Comparison of ENCODE assay signal across 8 mouse cellular contexts in the genomic region with DNA sequence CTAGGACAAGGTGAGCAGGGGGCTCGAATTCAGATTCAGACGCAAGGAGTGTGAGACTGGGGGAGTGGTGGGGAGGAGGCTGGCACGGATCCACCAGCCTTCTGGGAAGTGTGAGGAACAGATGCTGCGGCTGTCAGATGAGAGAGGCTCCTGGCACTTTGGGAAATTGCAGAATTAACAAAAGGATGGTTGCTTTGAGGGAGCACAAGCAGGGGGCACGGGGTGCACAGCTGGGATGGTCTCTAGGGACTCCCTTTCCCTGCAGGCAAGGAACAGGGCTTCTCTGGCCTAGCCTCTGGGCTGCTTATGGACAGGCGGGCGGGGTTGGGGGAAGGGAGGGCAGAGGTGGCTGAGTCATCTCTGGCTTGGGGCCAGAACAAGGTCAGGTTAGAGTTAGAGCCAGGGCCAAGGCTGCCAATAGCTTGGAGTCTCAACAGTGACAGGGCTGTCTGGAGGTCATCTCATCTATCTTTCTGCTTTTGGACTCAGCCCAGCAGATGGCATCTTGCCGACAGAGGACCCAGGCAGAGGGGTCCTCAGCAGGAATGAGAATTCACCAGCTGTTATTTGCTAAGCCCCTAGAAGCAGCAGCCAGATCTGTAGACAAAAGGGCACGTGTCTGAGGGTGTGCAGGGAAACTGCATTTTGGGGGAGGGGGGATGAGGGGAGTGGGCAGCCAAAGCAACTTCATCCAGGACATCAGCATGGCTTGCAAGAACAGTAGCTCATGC. TPM values are rescaled to one million over a fixed set of nuclear protein-coding genes. Genes with fewer than 3 reads are reported as not detected.
DNase-seq lines count a peak whose midpoint lies in the region; ATAC-seq lines count a peak whose summit lies in the region.

No protein-coding gene starts in this region.

- H3K27ac ChIP-seq in liver, embryonic 11.5 days (ENCODE audit: low read depth, low read length), result no peak overlapping the region
- no peak overlapping the region for H3K27ac ChIP-seq in stomach, embryonic 15.5 days

- H3K9ac ChIP-seq in liver, embryonic 11.5 days (ENCODE audit: low read depth, low read length), result no peak overlapping the region
- H3K9ac ChIP-seq in stomach, embryonic 15.5 days, result no peak overlapping the region

- no peak overlapping the region for H3K4me2 ChIP-seq in liver, embryonic 11.5 days
- H3K4me2 ChIP-seq in stomach, embryonic 15.5 days, result no peak overlapping the region

- DNase-seq in liver, result peak; percentile 51
- no peak for DNase-seq in liver, embryonic 11.5 days (ENCODE audit: low spot score)
- DNase-seq in embryo, embryonic 10.5 days (ENCODE audit: low spot score), result peak; percentile 76
- DNase-seq in heart, adult 8-10 months (ENCODE audit: low spot score), result peak; percentile 45
- peak; percentile 39 to 45 for DNase-seq in kidney, adult 8-10 months
- DNase-seq in lung, postnatal 36 days, result peak; percentile 47
- DNase-seq in layer of hippocampus, postnatal 25 days (ENCODE audit: extremely low spot score in 1 of 2, low spot score in 1 of 2), result no peak

- no peaks in the 10 kb centered on the region for H3K36me3 ChIP-seq in liver, embryonic 11.5 days (ENCODE audit: control insufficient read depth, insufficient read depth, low read length)
- no peaks in the 10 kb centered on the region for H3K36me3 ChIP-seq in stomach, embryonic 15.5 days

- H3K9me3 ChIP-seq in liver, embryonic 11.5 days (ENCODE audit: control insufficient read depth, low read length), result no peaks in the 10 kb centered on the region
- H3K9me3 ChIP-seq in stomach, embryonic 15.5 days, result no peaks in the 10 kb centered on the region

- H3K27me3 ChIP-seq in liver, embryonic 11.5 days (replicated peaks; ENCODE audit: control insufficient read depth, insufficient read depth, low read length), result peaks cover 10% of the 10 kb centered on the region
- H3K27me3 ChIP-seq in stomach, embryonic 15.5 days (replicated peaks), result no peaks in the 10 kb centered on the region

- WGBS in liver, embryonic 11.5 days, result 27% methylated on average over 9 of the region's 9 CpGs
- 15% methylated on average over 9 of the region's 9 CpGs for WGBS in stomach, embryonic 15.5 days

- no peak; the same call in 1 of the 2 replicates for ATAC-seq in liver, embryonic 11.5 days (replicated peaks; ENCODE audit: low FRiP score)
- ATAC-seq in stomach, embryonic 15.5 days (ENCODE audit: insufficient read depth, low FRiP score, low read depth), result peak; percentile 76

- H3K4me3 ChIP-seq in liver, embryonic 11.5 days (ENCODE audit: low read depth, low read length), result no peak overlapping the region
- H3K4me3 ChIP-seq in stomach, embryonic 15.5 days (replicated peaks), result no peak overlapping the region

- peaks cover 8% of the 10 kb centered on the region; the same call in 1 of the 2 replicates for H3K4me1 ChIP-seq in liver, embryonic 11.5 days (replicated peaks; ENCODE audit: control insufficient read depth, insufficient read depth, low read length)
- peaks cover 16% of the 10 kb centered on the region for H3K4me1 ChIP-seq in stomach, embryonic 15.5 days

RNA-seq across cellular contexts. Expression of a gene that starts 15.0 kb away (rescaled TPM):
- 0.35 and 0.60 TPM in 2 replicates for polyA plus RNA-seq in liver, embryonic 11.5 days (2014; fragmentation: Nextera tagmentation; extraction: Ambion mirVana)
- 1 to 10 TPM; 2.7 to 4.6 (median 3.5) TPM for total RNA-seq in heart, adult 8-10 months (2022)
- 0.19 and 0.26 TPM in 2 replicates for polyA plus RNA-seq in stomach, embryonic 15.5 days (2015; fragmentation: Nextera tagmentation; extraction: Ambion mirVana)
- total RNA-seq in layer of hippocampus, postnatal 25 days (2021), result 10 to 100 TPM; 69.3 to 69.6 TPM

RNA-seq across cellular contexts. Expression of a gene that starts 52.0 kb away (rescaled TPM):
- polyA plus RNA-seq in liver, embryonic 11.5 days (2014; fragmentation: Nextera tagmentation; extraction: Ambion mirVana), result 2.5 and 3.1 TPM in 2 replicates
- 1 to 10 TPM; 1.5 to 2.6 (median 1.8) TPM for total RNA-seq in heart, adult 8-10 months (2022)
- 1.6 and 1.8 TPM in 2 replicates for polyA plus RNA-seq in stomach, embryonic 15.5 days (2015; fragmentation: Nextera tagmentation; extraction: Ambion mirVana)
- total RNA-seq in layer of hippocampus, postnatal 25 days (2021), result 1 to 10 TPM; 5.3 to 6.2 TPM

Comparison
In these comparisons a context has a peak if more than half of its experiments do, and no peak if none do; other contexts are left out.
1. DNase-seq: peak in liver (single experiment), embryo, embryonic 10.5 days (single experiment), heart, adult 8-10 months (single experiment), kidney, adult 8-10 months (2 of 2) and lung, postnatal 36 days (single experiment); none in liver, embryonic 11.5 days (single experiment) and layer of hippocampus, postnatal 25 days (0 of 2).
2. RNA of a gene that starts 15.0 kb away (total RNA-seq): 69.3 to 69.6 TPM in layer of hippocampus, postnatal 25 days; 2.7 to 4.6 TPM in heart, adult 8-10 months; every median in the first group is over 10 times any median in the second.